Mouse (Mus musculus): ENCODE results near the gene Usp17la. TPM values are rescaled to one million over a fixed set of nuclear protein-coding genes. Genes with fewer than 3 reads are reported as not detected.
"Not testable (repeated sequence)": the region's sequence is repeated elsewhere in the genome, so short reads cannot be mapped to it uniquely, and the experiment has no call there.

Usp17la gene
- polyA plus RNA-seq (2012; rRNA removed), result not detected in 2 replicates

- H3K27ac ChIP-seq (ENCODE audit: insufficient read depth, low read length); H3K4me1 ChIP-seq (ENCODE audit: control insufficient read depth, insufficient read depth, low read length); DNase-seq; H3K27me3 ChIP-seq (ENCODE audit: control insufficient read depth, insufficient read depth, low read length); H3K4me3 ChIP-seq (replicated peaks; ENCODE audit: insufficient read depth, low read depth, low read length): not testable (repeated sequence)
- 67% methylated on average over 2 of the region's 2 CpGs for WGBS
Measured at GRCm38 (mm10) chr7:104856709-104857108, at the start of gene Usp17la. Gene Usp17la, plus strand, starts transcription at chr7:104857009.

- H3K27ac ChIP-seq (ENCODE audit: insufficient read depth, low read length); H3K27me3 ChIP-seq (ENCODE audit: control insufficient read depth, insufficient read depth, low read length); DNase-seq; H3K4me3 ChIP-seq (replicated peaks; ENCODE audit: insufficient read depth, low read depth, low read length); H3K4me1 ChIP-seq (ENCODE audit: control insufficient read depth, insufficient read depth, low read length): not testable (repeated sequence)
- WGBS, result 80% methylated on average over 8 of the region's 8 CpGs
Measured at GRCm38 (mm10) chr7:104810335-104810734, 46.5 kb upstream of the Usp17la start.

- TF ChIP-seq CTCF (IDR thresholded peaks at IDR 0.05; ENCODE audit: borderline replicate concordance, insufficient read depth, low read depth, low read length) (no peak), POLR2A (IDR thresholded peaks at IDR 0.05; ENCODE audit: borderline replicate concordance, insufficient read depth, low read length) (no peak)
Measured at GRCm38 (mm10) chr7:104842503-104842902, 14.3 kb upstream of the Usp17la start, which contains the start of gene Usp17lb. Gene Usp17lb, minus strand, starts transcription at chr7:104842603.

GRCm38 (mm10) chr7:104843731-104844287 lies 13.0 kb upstream of the Usp17la start:
- Histone ChIP-seq H3K4me1 (ENCODE audit: control insufficient read depth, insufficient read depth, low read length) (no peaks in the 10 kb centered on the region), H3K4me3 (replicated peaks; ENCODE audit: insufficient read depth, low read depth, low read length) (no peak overlapping the region), H3K27ac (ENCODE audit: insufficient read depth, low read length) (no peak overlapping the region), H3K27me3 (ENCODE audit: control insufficient read depth, insufficient read depth, low read length) (no peaks in the 10 kb centered on the region)
- WGBS, result 70% methylated on average over 1 of the region's 1 CpGs
- DNase-seq, result no peak
- no peak for TF ChIP-seq CTCF (IDR thresholded peaks at IDR 0.05; ENCODE audit: borderline replicate concordance, insufficient read depth, low read depth, low read length)
- no peak for TF ChIP-seq POLR2A (IDR thresholded peaks at IDR 0.05; ENCODE audit: borderline replicate concordance, insufficient read depth, low read length)

More at GRCm38 (mm10) chr7:104842503-104842902, 14.3 kb upstream of the Usp17la start, which contains the start of gene Usp17lb:
- 52% methylated on average over 1 of the region's 1 CpGs for WGBS
- no peak within 1 kb of the TSS for H3K27ac ChIP-seq (ENCODE audit: insufficient read depth, low read length)
- no peak within 1 kb of the TSS for H3K4me3 ChIP-seq (replicated peaks; ENCODE audit: insufficient read depth, low read depth, low read length)
- no peaks in the 10 kb centered on the region for H3K27me3 ChIP-seq (ENCODE audit: control insufficient read depth, insufficient read depth, low read length)
- DNase-seq, result no peak
- H3K4me1 ChIP-seq (ENCODE audit: control insufficient read depth, insufficient read depth, low read length), result no peaks in the 10 kb centered on the region

- H3K27me3 ChIP-seq (ENCODE audit: control insufficient read depth, insufficient read depth, low read length); DNase-seq; H3K4me1 ChIP-seq (ENCODE audit: control insufficient read depth, insufficient read depth, low read length); H3K4me3 ChIP-seq (replicated peaks; ENCODE audit: insufficient read depth, low read depth, low read length); H3K27ac ChIP-seq (ENCODE audit: insufficient read depth, low read length): not testable (repeated sequence)
- WGBS, result 71% methylated on average over 2 of the region's 2 CpGs
Measured at GRCm38 (mm10) chr7:104851546-104851945, 5.3 kb upstream of the Usp17la start.

- H3K27me3 ChIP-seq (ENCODE audit: control insufficient read depth, insufficient read depth, low read length), result no peaks in the 10 kb centered on the region
- no peaks in the 10 kb centered on the region for H3K4me1 ChIP-seq (ENCODE audit: control insufficient read depth, insufficient read depth, low read length)
- WGBS, result 73% methylated on average over 3 of the region's 3 CpGs
- no peak for DNase-seq
- H3K4me3 ChIP-seq (replicated peaks; ENCODE audit: insufficient read depth, low read depth, low read length), result no peak overlapping the region
- no peak overlapping the region for H3K27ac ChIP-seq (ENCODE audit: insufficient read depth, low read length)
- TF ChIP-seq CTCF (IDR thresholded peaks at IDR 0.05; ENCODE audit: borderline replicate concordance, insufficient read depth, low read depth, low read length), result no peak
- TF ChIP-seq POLR2A (IDR thresholded peaks at IDR 0.05; ENCODE audit: borderline replicate concordance, insufficient read depth, low read length), result no peak
Measured at GRCm38 (mm10) chr7:104855248-104855750, 1.5 kb upstream of the Usp17la start.

- TF ChIP-seq POLR2A (IDR thresholded peaks at IDR 0.05; ENCODE audit: borderline replicate concordance, insufficient read depth, low read length), result no peak
- H3K27me3 ChIP-seq (ENCODE audit: control insufficient read depth, insufficient read depth, low read length), result no peaks in the 10 kb centered on the region
- no peak overlapping the region for H3K27ac ChIP-seq (ENCODE audit: insufficient read depth, low read length)
- no peaks in the 10 kb centered on the region for H3K4me1 ChIP-seq (ENCODE audit: control insufficient read depth, insufficient read depth, low read length)
- 49% methylated on average over 1 of the region's 1 CpGs for WGBS
- no peak for DNase-seq
- no peak overlapping the region for H3K4me3 ChIP-seq (replicated peaks; ENCODE audit: insufficient read depth, low read depth, low read length)
Measured at GRCm38 (mm10) chr7:104857683-104858082, 874 bp downstream of the Usp17la start.

GRCm38 (mm10) chr7:104861381-104861780 lies 4.6 kb downstream of the Usp17la start:
- Histone ChIP-seq H3K4me1 (ENCODE audit: control insufficient read depth, insufficient read depth, low read length) (no peaks in the 10 kb centered on the region), H3K27me3 (ENCODE audit: control insufficient read depth, insufficient read depth, low read length) (no peaks in the 10 kb centered on the region), H3K27ac (ENCODE audit: insufficient read depth, low read length) (no peak overlapping the region), H3K4me3 (replicated peaks; ENCODE audit: insufficient read depth, low read depth, low read length) (no peak overlapping the region)
- no peak for DNase-seq
- TF ChIP-seq CTCF (IDR thresholded peaks at IDR 0.05; ENCODE audit: borderline replicate concordance, insufficient read depth, low read depth, low read length), result no peak
- TF ChIP-seq POLR2A (IDR thresholded peaks at IDR 0.05; ENCODE audit: borderline replicate concordance, insufficient read depth, low read length), result no peak
- 80% methylated on average over 3 of the region's 3 CpGs for WGBS

Data from cerebellum, adult 2 months (tissue).